Mouse (Mus musculus): ENCODE measurements at regions not wholly inside any gene's neighbourhood (a gene's known extent, or its start where the extent isn't known, plus 50 kb on each side); places are given as distances from the start of the nearest gene placed in this dataset.
A peak's percentile ranks its signal among the peaks of the same experiment; 100 is the strongest.
"Not testable (repeated sequence)": the region's sequence is repeated elsewhere in the genome, so short reads cannot be mapped to it uniquely, and the experiment has no call there.

GRCm38 (mm10) chr9:43857988-43858387 is 114.2 kb downstream of the Nectin1 start:
- no peak for DNase-seq (ENCODE audit: low read depth)

- DNase-seq (ENCODE audit: low read depth), result no peak
Observed at GRCm38 (mm10) chr9:43858761-43859160, 115.0 kb downstream of the Nectin1 start.

GRCm38 (mm10) chr9:43860264-43860663 is 116.5 kb downstream of the Nectin1 start:
- no peak for DNase-seq (ENCODE audit: low read depth)

GRCm38 (mm10) chr9:43861375-43861774 is 117.6 kb downstream of the Nectin1 start:
- DNase-seq (ENCODE audit: low read depth), result no peak

GRCm38 (mm10) chr9:43862034-43862433 is 118.2 kb downstream of the Nectin1 start:
- DNase-seq (ENCODE audit: low read depth), result not testable (repeated sequence)

- no peak for DNase-seq (ENCODE audit: low read depth)
Observed at GRCm38 (mm10) chr9:43863609-43864397, 120.0 kb downstream of the Nectin1 start.

GRCm38 (mm10) chr9:43866802-43867201 is 123.0 kb downstream of the Nectin1 start:
- DNase-seq (ENCODE audit: low read depth), result no peak

GRCm38 (mm10) chr9:43873841-43874240 is 130.1 kb downstream of the Nectin1 start:
- DNase-seq (ENCODE audit: low read depth), result no peak

GRCm38 (mm10) chr9:43874332-43874731 is 130.5 kb downstream of the Nectin1 start:
- DNase-seq (ENCODE audit: low read depth), result no peak

GRCm38 (mm10) chr9:43879220-43879968 is 135.6 kb downstream of the Nectin1 start:
- no peak for DNase-seq (ENCODE audit: low read depth)

- DNase-seq (ENCODE audit: low read depth), result no peak
Observed at GRCm38 (mm10) chr9:43879969-43880396, 136.2 kb downstream of the Nectin1 start.

GRCm38 (mm10) chr9:43893086-43893485 is 149.3 kb downstream of the Nectin1 start:
- DNase-seq (ENCODE audit: low read depth), result no peak

GRCm38 (mm10) chr9:43899239-43899638 is 143.9 kb upstream of the Thy1 start:
- no peak for DNase-seq (ENCODE audit: low read depth)

- no peak for DNase-seq (ENCODE audit: low read depth)
Observed at GRCm38 (mm10) chr9:43908325-43908724, 134.9 kb upstream of the Thy1 start.

GRCm38 (mm10) chr9:43915015-43915414 is 128.2 kb upstream of the Thy1 start:
- DNase-seq (ENCODE audit: low read depth), result no peak

- no peak for DNase-seq (ENCODE audit: low read depth)
Observed at GRCm38 (mm10) chr9:43917467-43917866, 125.7 kb upstream of the Thy1 start.

GRCm38 (mm10) chr9:43919010-43919409 is 124.2 kb upstream of the Thy1 start:
- no peak for DNase-seq (ENCODE audit: low read depth)

- peak; percentile 16 for DNase-seq (ENCODE audit: low read depth)
Observed at GRCm38 (mm10) chr9:43920053-43920754, 123.0 kb upstream of the Thy1 start.

- DNase-seq (ENCODE audit: low read depth), result no peak
Observed at GRCm38 (mm10) chr9:43922231-43922630, 121.0 kb upstream of the Thy1 start.

- DNase-seq (ENCODE audit: low read depth), result no peak
Observed at GRCm38 (mm10) chr9:43923088-43923487, 120.1 kb upstream of the Thy1 start.

GRCm38 (mm10) chr9:43924795-43925194 is 118.4 kb upstream of the Thy1 start:
- DNase-seq (ENCODE audit: low read depth), result no peak

GRCm38 (mm10) chr9:43929312-43930036 is 113.7 kb upstream of the Thy1 start:
- no peak for DNase-seq (ENCODE audit: low read depth)
